Mouse (Mus musculus) c-Kit-positive CD71-positive TER-119-negative erythroid progenitor cells, embryonic 14.5 days (primary cell): ENCODE measurements around the gene Ccdc182.

Experiments
- DNase-seq: peaks from one replicate; pipeline ENCODE4 v3.0.0-alpha.2; 2013; ENCODE audit warnings: low read depth

The Ccdc182 gene

GRCm38 (mm10) chr11:88328813-88329595, 35.1 kb downstream of the Ccdc182 start:
- no peak for DNase-seq

- no peak for DNase-seq
Observed at GRCm38 (mm10) chr11:88330799-88331198, 36.9 kb downstream of the Ccdc182 start.

GRCm38 (mm10) chr11:88331722-88332121, 37.9 kb downstream of the Ccdc182 start:
- no peak for DNase-seq

GRCm38 (mm10) chr11:88332309-88332934, 38.6 kb downstream of the Ccdc182 start:
- DNase-seq, result no peak

GRCm38 (mm10) chr11:88334893-88335292, 41.0 kb downstream of the Ccdc182 start:
- DNase-seq, result no peak

- no peak for DNase-seq
Observed at GRCm38 (mm10) chr11:88337926-88338325, 44.1 kb downstream of the Ccdc182 start.
